Mouse (Mus musculus) cerebellum, adult 2 months (tissue): ENCODE results near the gene Trp63.

Source experiments
- CTCF ChIP-seq: fragments of 200-500 bp; IDR thresholded peaks from 2 replicates; pipeline ENCODE4 v1.5.1; 2011; ENCODE audit warnings: low read depth, mild to moderate bottlenecking, control low read depth, low read length, moderate library complexity, borderline replicate concordance; ENCODE audit not compliant: insufficient read depth
- POLR2A ChIP-seq: fragments of 200-500 bp; IDR thresholded peaks from 2 replicates; pipeline ENCODE4 v1.6.1; 2011; ENCODE audit warnings: low read length, control low read depth, borderline replicate concordance; ENCODE audit not compliant: insufficient read depth

DNA sequence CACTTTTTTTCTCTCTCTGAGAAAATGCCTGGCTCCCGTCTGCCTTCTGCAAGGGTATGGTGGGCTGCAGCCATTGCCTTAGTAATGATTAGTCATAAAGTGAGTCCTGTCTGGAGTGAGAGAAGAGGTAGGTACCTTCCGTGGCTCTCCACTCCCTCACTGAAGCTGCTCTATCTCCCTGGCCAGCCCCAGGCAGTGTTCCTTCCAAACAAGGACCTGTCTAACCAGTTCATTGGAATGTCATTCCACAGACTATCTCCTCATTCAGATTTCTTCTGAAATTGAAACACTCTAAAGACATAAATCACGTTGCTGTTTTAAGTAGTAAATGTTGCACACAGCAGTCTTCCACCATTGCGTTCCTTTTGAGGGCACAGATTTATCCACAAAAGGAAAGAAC lies 96.4 kb downstream of the Trp63 start:
- no peak for TF ChIP-seq CTCF
- no peak for TF ChIP-seq POLR2A
